Mouse (Mus musculus): Measurements from ENCODE around the gene B4galt5. TPM values are rescaled to one million over a fixed set of nuclear protein-coding genes. Genes with fewer than 3 reads are reported as not detected.

Gene B4galt5
- polyA plus RNA-seq, 1 experiment from 2014 or later: 6.0 TPM

GRCm38 (mm10) chr2:167336384-167337213 is 12.4 kb downstream of the B4galt5 start:
- peak overlapping the region; percentile 58 for H3K27ac ChIP-seq
- 84% methylated on average over 10 of the region's 10 CpGs for WGBS
- no peaks in the 10 kb centered on the region for H3K9me3 ChIP-seq
- H3K36me3 ChIP-seq (replicated peaks): no peaks in the 10 kb centered on the region
- H3K4me3 ChIP-seq: no peak overlapping the region
- peaks cover 38% of the 10 kb centered on the region for H3K4me1 ChIP-seq
- H3K27me3 ChIP-seq (ENCODE audit: poor library complexity, severe bottlenecking): no peaks in the 10 kb centered on the region
- DNase-seq (ENCODE audit: extremely low spot score, low spot score): no peak

GRCm38 (mm10) chr2:167335066-167335465 is 13.9 kb downstream of the B4galt5 start:
- no peak for DNase-seq (ENCODE audit: extremely low spot score, low spot score)
- no peak overlapping the region for H3K4me3 ChIP-seq
- WGBS: 86% methylated on average over 9 of the region's 9 CpGs
- no peaks in the 10 kb centered on the region for H3K27me3 ChIP-seq (ENCODE audit: poor library complexity, severe bottlenecking)
- H3K36me3 ChIP-seq (replicated peaks): no peaks in the 10 kb centered on the region
- no peaks in the 10 kb centered on the region for H3K9me3 ChIP-seq
- H3K4me1 ChIP-seq: peaks cover 49% of the 10 kb centered on the region
- H3K27ac ChIP-seq: no peak overlapping the region

GRCm38 (mm10) chr2:167334312-167334711 is 14.7 kb downstream of the B4galt5 start:
- 89% methylated on average over 4 of the region's 4 CpGs for WGBS
- Histone ChIP-seq H3K4me1 (peaks cover 49% of the 10 kb centered on the region), H3K27me3 (ENCODE audit: poor library complexity, severe bottlenecking) (no peaks in the 10 kb centered on the region), H3K27ac (no peak overlapping the region), H3K36me3 (replicated peaks) (no peaks in the 10 kb centered on the region), H3K4me3 (no peak overlapping the region), H3K9me3 (no peaks in the 10 kb centered on the region)
- DNase-seq (ENCODE audit: extremely low spot score, low spot score): no peak

GRCm38 (mm10) chr2:167333450-167333849 is 15.5 kb downstream of the B4galt5 start:
- H3K27me3 ChIP-seq (ENCODE audit: poor library complexity, severe bottlenecking): no peaks in the 10 kb centered on the region
- no peaks in the 10 kb centered on the region for H3K9me3 ChIP-seq
- no peak for DNase-seq (ENCODE audit: extremely low spot score, low spot score)
- H3K36me3 ChIP-seq (replicated peaks): no peaks in the 10 kb centered on the region
- no peak overlapping the region for H3K4me3 ChIP-seq
- 92% methylated on average over 6 of the region's 6 CpGs for WGBS
- H3K4me1 ChIP-seq: peaks cover 47% of the 10 kb centered on the region
- H3K27ac ChIP-seq: no peak overlapping the region

GRCm38 (mm10) chr2:167332336-167332987 is 16.5 kb downstream of the B4galt5 start:
- Histone ChIP-seq H3K36me3 (replicated peaks) (no peaks in the 10 kb centered on the region), H3K27me3 (ENCODE audit: poor library complexity, severe bottlenecking) (no peaks in the 10 kb centered on the region), H3K9me3 (no peaks in the 10 kb centered on the region), H3K4me3 (no peak overlapping the region), H3K4me1 (peaks cover 40% of the 10 kb centered on the region), H3K27ac (no peak overlapping the region)
- WGBS: 78% methylated on average over 7 of the region's 7 CpGs
- DNase-seq (ENCODE audit: extremely low spot score, low spot score): no peak

- Histone ChIP-seq H3K27me3 (ENCODE audit: poor library complexity, severe bottlenecking) (no peaks in the 10 kb centered on the region), H3K4me1 (peaks cover 40% of the 10 kb centered on the region), H3K9me3 (no peaks in the 10 kb centered on the region), H3K27ac (no peak overlapping the region), H3K36me3 (replicated peaks) (no peaks in the 10 kb centered on the region), H3K4me3 (no peak overlapping the region)
- 85% methylated on average over 5 of the region's 5 CpGs for WGBS
- no peak for DNase-seq (ENCODE audit: extremely low spot score, low spot score)
These were observed 17.5 kb downstream of the B4galt5 start for GRCm38 (mm10) chr2:167331432-167331921.

GRCm38 (mm10) chr2:167330581-167330980 is 18.4 kb downstream of the B4galt5 start:
- Histone ChIP-seq H3K4me1 (peaks cover 42% of the 10 kb centered on the region), H3K36me3 (replicated peaks) (no peaks in the 10 kb centered on the region), H3K27ac (no peak overlapping the region), H3K9me3 (no peaks in the 10 kb centered on the region), H3K27me3 (ENCODE audit: poor library complexity, severe bottlenecking) (no peaks in the 10 kb centered on the region), H3K4me3 (no peak overlapping the region)
- no peak for DNase-seq (ENCODE audit: extremely low spot score, low spot score)
- WGBS: 93% methylated on average over 5 of the region's 5 CpGs

GRCm38 (mm10) chr2:167329478-167330262 is 19.3 kb downstream of the B4galt5 start:
- no peak overlapping the region for H3K4me3 ChIP-seq
- DNase-seq (ENCODE audit: extremely low spot score, low spot score): no peak
- H3K27ac ChIP-seq: no peak overlapping the region
- H3K36me3 ChIP-seq (replicated peaks): no peaks in the 10 kb centered on the region
- H3K27me3 ChIP-seq (ENCODE audit: poor library complexity, severe bottlenecking): no peaks in the 10 kb centered on the region
- no peaks in the 10 kb centered on the region for H3K9me3 ChIP-seq
- WGBS: 95% methylated on average over 9 of the region's 9 CpGs
- H3K4me1 ChIP-seq: peaks cover 43% of the 10 kb centered on the region

GRCm38 (mm10) chr2:167328340-167328739 is 20.6 kb downstream of the B4galt5 start:
- WGBS: 88% methylated on average over 6 of the region's 6 CpGs
- Histone ChIP-seq H3K36me3 (replicated peaks) (no peaks in the 10 kb centered on the region), H3K27ac (no peak overlapping the region), H3K9me3 (no peaks in the 10 kb centered on the region), H3K27me3 (ENCODE audit: poor library complexity, severe bottlenecking) (no peaks in the 10 kb centered on the region), H3K4me3 (no peak overlapping the region), H3K4me1 (peaks cover 43% of the 10 kb centered on the region)
- DNase-seq (ENCODE audit: extremely low spot score, low spot score): no peak

- H3K36me3 ChIP-seq (replicated peaks): no peaks in the 10 kb centered on the region
- DNase-seq (ENCODE audit: extremely low spot score, low spot score): no peak
- 58% methylated on average over 9 of the region's 9 CpGs for WGBS
- no peak overlapping the region for H3K27ac ChIP-seq
- no peaks in the 10 kb centered on the region for H3K9me3 ChIP-seq
- H3K27me3 ChIP-seq (ENCODE audit: poor library complexity, severe bottlenecking): no peaks in the 10 kb centered on the region
- peaks cover 32% of the 10 kb centered on the region for H3K4me1 ChIP-seq
- no peak overlapping the region for H3K4me3 ChIP-seq
These were observed 22.4 kb downstream of the B4galt5 start for GRCm38 (mm10) chr2:167326582-167326981.

- Histone ChIP-seq H3K9me3 (no peaks in the 10 kb centered on the region), H3K36me3 (replicated peaks) (no peaks in the 10 kb centered on the region), H3K27ac (no peak overlapping the region), H3K4me1 (peaks cover 24% of the 10 kb centered on the region), H3K27me3 (ENCODE audit: poor library complexity, severe bottlenecking) (no peaks in the 10 kb centered on the region), H3K4me3 (no peak overlapping the region)
- no peak for DNase-seq (ENCODE audit: extremely low spot score, low spot score)
- WGBS: 86% methylated on average over 10 of the region's 10 CpGs
These were observed 24.6 kb downstream of the B4galt5 start for GRCm38 (mm10) chr2:167324151-167324930.

- no peaks in the 10 kb centered on the region for H3K27me3 ChIP-seq (ENCODE audit: poor library complexity, severe bottlenecking)
- H3K36me3 ChIP-seq (replicated peaks): no peaks in the 10 kb centered on the region
- no peaks in the 10 kb centered on the region for H3K9me3 ChIP-seq
- H3K4me1 ChIP-seq: peaks cover 31% of the 10 kb centered on the region
- WGBS: 87% methylated on average over 3 of the region's 3 CpGs
- no peak overlapping the region for H3K27ac ChIP-seq
- DNase-seq (ENCODE audit: extremely low spot score, low spot score): no peak
- H3K4me3 ChIP-seq: no peak overlapping the region
These were observed 25.9 kb downstream of the B4galt5 start for GRCm38 (mm10) chr2:167323116-167323515.
